Mouse (Mus musculus): ENCODE data around the gene Sugp2.

Gene Sugp2

DNA sequence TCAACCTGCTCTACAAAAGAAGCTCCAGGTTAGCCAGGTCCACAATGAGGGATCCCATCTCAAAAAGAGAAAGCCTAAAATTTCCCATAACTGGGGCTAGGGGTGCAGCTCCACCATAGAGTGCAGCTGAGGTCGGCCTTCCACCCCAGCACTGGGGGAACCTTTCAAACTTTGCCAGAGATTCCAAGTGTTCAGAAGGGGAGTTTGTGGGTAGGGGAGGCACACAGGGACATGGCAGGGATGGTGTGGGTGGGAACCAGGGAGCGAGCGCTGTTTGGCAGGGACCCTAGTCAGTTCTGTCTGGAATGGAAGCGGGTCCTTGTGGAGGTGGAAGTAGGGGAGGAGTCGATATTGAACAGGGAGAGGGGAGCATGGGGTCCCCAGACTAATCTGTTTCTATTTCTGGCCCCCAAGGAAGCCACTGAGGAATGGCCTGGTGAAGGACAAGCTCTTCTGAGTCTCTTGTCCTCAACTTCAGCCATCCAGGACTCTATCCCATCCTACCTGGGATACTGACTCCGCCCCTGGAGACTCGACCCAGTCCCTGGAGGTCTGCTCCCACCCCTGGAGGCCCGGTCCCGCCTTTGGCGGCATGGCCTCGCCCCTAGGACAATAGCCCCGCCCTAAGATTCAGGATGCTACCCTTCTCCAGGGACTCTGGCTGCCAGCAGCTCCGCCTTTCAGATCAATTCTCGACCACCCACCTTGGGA, 95.3 kb downstream of the Sugp2 start, which contains the start of gene Gdf1:
Gene Gdf1, plus strand, starts transcription at position 694 of the 711 bp plus-strand sequence.
- intact Hi-C loops (cut with DNase I), result no loop called here

All from adrenal gland (tissue).